Mouse (Mus musculus): ENCODE data around the gene Dnajc9. TPM values are rescaled to one million over a fixed set of nuclear protein-coding genes. Genes with fewer than 3 reads are reported as not detected.
A peak's percentile ranks its signal among the peaks of the same experiment; 100 is the strongest.

The Dnajc9 gene
- total and polyA plus RNA-seq, 3 experiments = 8.2 to 13.4 (median 11.9) TPM

GRCm38 (mm10) chr14:20423046-20423445, 34.3 kb upstream of the Dnajc9 start:
- Histone ChIP-seq H3K4me3 (no peak overlapping the region), H3K27me3 (ENCODE audit: control insufficient read depth, insufficient read depth, low read length) (no peaks in the 10 kb centered on the region), H3K27ac (no peak overlapping the region), H3K4me1 (ENCODE audit: control insufficient read depth, insufficient read depth, low read length) (no peaks in the 10 kb centered on the region), H3K36me3 (ENCODE audit: control insufficient read depth, insufficient read depth, low read length) (no peaks in the 10 kb centered on the region), H3K9ac (ENCODE audit: low read depth, low read length) (no peak overlapping the region), H3K79me2 (replicated peaks; ENCODE audit: control insufficient read depth, insufficient read depth, low read length) (no peaks in the 10 kb centered on the region)
- no peak for DNase-seq
- TF ChIP-seq POLR2A (IDR thresholded peaks at IDR 0.05; ENCODE audit: insufficient read depth, low read depth, low read length) = no peak
- TF ChIP-seq CTCF (IDR thresholded peaks at IDR 0.05) = no peak
- no peak for TF ChIP-seq EP300 (IDR thresholded peaks at IDR 0.05; ENCODE audit: insufficient read depth, low read depth, low read length)
- intact Hi-C loops (cut with DNase I) = no loop called here
- 92% methylated on average over 6 of the region's 6 CpGs for WGBS

- Histone ChIP-seq H3K79me2 (replicated peaks; ENCODE audit: control insufficient read depth, insufficient read depth, low read length) (no peaks in the 10 kb centered on the region), H3K27me3 (ENCODE audit: control insufficient read depth, insufficient read depth, low read length) (no peaks in the 10 kb centered on the region), H3K9ac (ENCODE audit: low read depth, low read length) (no peak overlapping the region), H3K36me3 (ENCODE audit: control insufficient read depth, insufficient read depth, low read length) (no peaks in the 10 kb centered on the region), H3K4me1 (ENCODE audit: control insufficient read depth, insufficient read depth, low read length) (no peaks in the 10 kb centered on the region), H3K27ac (no peak overlapping the region), H3K4me3 (no peak overlapping the region)
- TF ChIP-seq CTCF (IDR thresholded peaks at IDR 0.05) (no peak), POLR2A (IDR thresholded peaks at IDR 0.05; ENCODE audit: insufficient read depth, low read depth, low read length) (no peak), EP300 (IDR thresholded peaks at IDR 0.05; ENCODE audit: insufficient read depth, low read depth, low read length) (no peak)
- intact Hi-C loops (cut with DNase I) = no loop called here
- DNase-seq = peak in 1 of 2 experiments; percentile 10
- WGBS = 21% methylated on average over 7 of the region's 7 CpGs
These were observed 33.5 kb upstream of the Dnajc9 start for GRCm38 (mm10) chr14:20422257-20422656.

DNA sequence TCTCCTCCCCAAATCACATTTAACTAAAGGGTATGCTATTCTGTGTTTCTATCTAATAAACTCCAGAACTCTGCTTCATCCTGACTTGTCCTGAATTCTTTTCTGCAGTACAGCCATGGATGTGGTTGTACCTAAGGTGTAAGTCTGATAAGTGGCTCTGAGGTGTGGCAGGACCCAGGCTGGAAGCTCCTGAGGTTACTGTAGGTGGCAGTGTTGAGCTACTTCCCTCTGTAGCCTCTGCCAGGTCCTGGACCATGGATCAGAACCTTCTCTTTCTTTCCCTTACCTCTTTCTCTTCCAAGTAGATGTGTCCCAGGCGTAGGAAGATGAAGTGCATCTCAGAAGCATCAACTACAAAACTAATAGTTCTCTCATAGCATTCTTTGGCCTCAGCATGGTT, 11.4 kb upstream of the Dnajc9 start:
- no peaks in the 10 kb centered on the region for H3K79me2 ChIP-seq (replicated peaks; ENCODE audit: control insufficient read depth, insufficient read depth, low read length)
- no peak for DNase-seq
- no peak overlapping the region for H3K9ac ChIP-seq (ENCODE audit: low read depth, low read length)
- H3K4me1 ChIP-seq (ENCODE audit: control insufficient read depth, insufficient read depth, low read length) = no peaks in the 10 kb centered on the region
- intact Hi-C loops (cut with DNase I) = no loop called here
- TF ChIP-seq CTCF (IDR thresholded peaks at IDR 0.05) = peak; percentile 78
- TF ChIP-seq POLR2A (IDR thresholded peaks at IDR 0.05; ENCODE audit: insufficient read depth, low read depth, low read length) = no peak
- TF ChIP-seq EP300 (IDR thresholded peaks at IDR 0.05; ENCODE audit: insufficient read depth, low read depth, low read length) = no peak
- no peak overlapping the region for H3K27ac ChIP-seq
- H3K27me3 ChIP-seq (ENCODE audit: control insufficient read depth, insufficient read depth, low read length) = no peaks in the 10 kb centered on the region
- 33% methylated on average over 1 of the region's 1 CpGs for WGBS
- H3K36me3 ChIP-seq (ENCODE audit: control insufficient read depth, insufficient read depth, low read length) = no peaks in the 10 kb centered on the region
- no peak overlapping the region for H3K4me3 ChIP-seq

GRCm38 (mm10) chr14:20398864-20399263, 10.2 kb upstream of the Dnajc9 start:
- intact Hi-C loops (cut with DNase I) = loop anchor here (10.0 kb wide), 1 partner anchor 246 kb away; the partner anchor contains the start of gene Usp54
- WGBS = 30% methylated on average over 4 of the region's 4 CpGs

GRCm38 (mm10) chr14:20397220-20397619, 8.5 kb upstream of the Dnajc9 start:
- TF ChIP-seq POLR2A (IDR thresholded peaks at IDR 0.05; ENCODE audit: insufficient read depth, low read depth, low read length) = no peak
- TF ChIP-seq EP300 (IDR thresholded peaks at IDR 0.05; ENCODE audit: insufficient read depth, low read depth, low read length) = no peak
- no peak for TF ChIP-seq CTCF (IDR thresholded peaks at IDR 0.05)
- Histone ChIP-seq H3K27me3 (ENCODE audit: control insufficient read depth, insufficient read depth, low read length) (no peaks in the 10 kb centered on the region), H3K36me3 (ENCODE audit: control insufficient read depth, insufficient read depth, low read length) (no peaks in the 10 kb centered on the region), H3K4me3 (no peak overlapping the region), H3K9ac (ENCODE audit: low read depth, low read length) (no peak overlapping the region), H3K4me1 (ENCODE audit: control insufficient read depth, insufficient read depth, low read length) (no peaks in the 10 kb centered on the region), H3K27ac (no peak overlapping the region), H3K79me2 (replicated peaks; ENCODE audit: control insufficient read depth, insufficient read depth, low read length) (no peaks in the 10 kb centered on the region)
- WGBS = 73% methylated on average over 9 of the region's 9 CpGs
- intact Hi-C loops (cut with DNase I) = loop anchor here (10.0 kb wide), 1 partner anchor 248 kb away; the partner anchor contains the start of gene Usp54
- no peak for DNase-seq

More at GRCm38 (mm10) chr14:20398864-20399263, 10.2 kb upstream of the Dnajc9 start:
- Histone ChIP-seq H3K9ac (ENCODE audit: low read depth, low read length) (no peak overlapping the region), H3K79me2 (replicated peaks; ENCODE audit: control insufficient read depth, insufficient read depth, low read length) (no peaks in the 10 kb centered on the region), H3K27me3 (ENCODE audit: control insufficient read depth, insufficient read depth, low read length) (no peaks in the 10 kb centered on the region), H3K27ac (no peak overlapping the region), H3K36me3 (ENCODE audit: control insufficient read depth, insufficient read depth, low read length) (no peaks in the 10 kb centered on the region), H3K4me3 (no peak overlapping the region), H3K4me1 (ENCODE audit: control insufficient read depth, insufficient read depth, low read length) (no peaks in the 10 kb centered on the region)
- TF ChIP-seq EP300 (IDR thresholded peaks at IDR 0.05; ENCODE audit: insufficient read depth, low read depth, low read length) (no peak), CTCF (IDR thresholded peaks at IDR 0.05) (peak; percentile 53)
- DNase-seq = no peak

DNA sequence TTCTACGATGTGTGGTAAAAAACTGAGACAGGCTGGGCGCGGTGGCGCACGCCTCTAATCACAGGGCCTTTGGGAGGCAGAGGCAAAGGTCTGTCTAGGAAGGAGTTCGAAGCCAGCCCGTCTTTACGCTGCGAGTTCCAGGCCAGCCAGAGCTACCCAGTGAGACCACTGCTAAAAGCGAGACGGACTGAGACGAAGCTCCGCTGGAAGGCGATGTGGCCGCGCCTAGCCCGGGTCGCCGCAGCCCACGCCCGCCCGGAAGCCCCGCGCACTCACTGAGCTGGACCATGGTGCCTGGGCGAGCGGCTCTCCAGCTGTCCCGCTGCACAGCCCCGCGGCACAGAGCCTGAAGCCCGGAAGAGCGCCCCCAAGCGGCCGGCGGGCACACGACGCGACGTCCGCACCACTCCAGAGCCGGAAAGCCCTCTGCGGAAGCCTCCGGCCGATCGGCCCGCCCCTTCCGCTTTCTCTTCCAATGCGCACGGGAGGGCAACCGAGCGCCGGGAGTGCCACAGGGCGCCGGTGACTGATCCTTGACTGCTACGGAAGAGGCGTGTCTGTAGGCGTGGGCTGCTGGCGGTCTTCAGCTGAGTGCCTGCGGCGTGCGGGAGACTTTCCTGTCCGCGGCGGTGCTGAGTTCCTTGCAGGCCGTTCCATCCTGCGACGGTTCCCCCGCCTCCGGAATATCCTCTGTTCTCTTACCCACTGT, 4.6 kb upstream of the Dnajc9 start, which contains the start of gene Mrps16:
Mrps16 (minus strand) TSS at position 430 of the 709 bp plus-strand sequence.
- TF ChIP-seq POLR2A (IDR thresholded peaks at IDR 0.05; ENCODE audit: insufficient read depth, low read depth, low read length) (peak; percentile 79), EP300 (IDR thresholded peaks at IDR 0.05; ENCODE audit: insufficient read depth, low read depth, low read length) (no peak)
- H3K9ac ChIP-seq (ENCODE audit: low read depth, low read length) = peak within 1 kb of the TSS; percentile 98
- no peaks in the 10 kb centered on the region for H3K4me1 ChIP-seq (ENCODE audit: control insufficient read depth, insufficient read depth, low read length)
- under 1% methylated on average over 68 of the region's 68 CpGs for WGBS
- peak; percentile 91 to 98 for DNase-seq
- H3K27me3 ChIP-seq (ENCODE audit: control insufficient read depth, insufficient read depth, low read length) = no peaks in the 10 kb centered on the region
- H3K27ac ChIP-seq = peak within 1 kb of the TSS; percentile 97
- H3K4me3 ChIP-seq = peak within 1 kb of the TSS; percentile 81
- H3K79me2 ChIP-seq (replicated peaks; ENCODE audit: control insufficient read depth, insufficient read depth, low read length) = no peaks in the 10 kb centered on the region
- intact Hi-C loops (cut with DNase I) = loop anchor here (2.0 to 10.0 kb wide), 3 partner anchors 84 to 251 kb away; partner anchors contain the start of genes Ppp3cb and Usp54
- H3K36me3 ChIP-seq (ENCODE audit: control insufficient read depth, insufficient read depth, low read length) = no peaks in the 10 kb centered on the region

Measured in heart, adult 2 months (tissue).